Mouse (Mus musculus): Measurements from ENCODE around the gene Fchsd2.

DNA sequence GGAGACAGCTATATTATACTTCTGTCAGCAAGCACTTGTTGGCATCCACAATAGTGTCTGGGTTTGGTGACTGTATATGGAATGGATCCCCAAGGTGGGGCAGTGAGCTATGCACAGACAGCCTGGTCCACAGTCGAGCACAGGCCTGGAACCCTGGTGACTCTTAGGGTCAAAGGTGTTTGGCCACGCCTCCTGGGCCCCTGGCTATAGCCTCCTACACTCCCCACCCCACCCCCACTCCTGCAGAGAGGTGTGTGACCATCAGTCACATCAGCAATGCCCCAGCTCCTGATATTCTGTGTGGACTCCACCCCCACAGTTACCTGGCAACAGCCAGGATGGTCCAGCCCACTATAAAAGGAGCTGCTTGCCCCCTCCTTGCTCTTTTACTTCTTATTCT lies 73.9 kb downstream of the Fchsd2 start:
- TF ChIP-seq CTCF (IDR thresholded peaks at IDR 0.05; ENCODE audit: low read depth, low read length) (no peak), POLR2AphosphoS5 (IDR thresholded peaks at IDR 0.05; ENCODE audit: insufficient replicate concordance, low read depth, low read length) (no peak), GATA1 (IDR thresholded peaks at IDR 0.05; ENCODE audit: borderline replicate concordance, low read length) (no peak)

All from G1E (cell line).